In genomic region chr5:30667215-30667614, GRCm38 (mm10) we compare ENCODE assay signal across 8 mouse cellular contexts. TPM values are rescaled to one million over a fixed set of nuclear protein-coding genes. Genes with fewer than 3 reads are reported as not detected.
A peak's percentile ranks its signal among the peaks of the same experiment; 100 is the strongest.
DNase-seq lines count a peak whose midpoint lies in the region; ATAC-seq and TF ChIP-seq lines count a peak whose summit lies in the region.

No protein-coding gene starts in this region.

- no peak for ATAC-seq in neural tube, embryonic 11.5 days (ENCODE audit: insufficient read depth, low FRiP score, low TSS enrichment)
- no peak for ATAC-seq in limb, embryonic 11.5 days (ENCODE audit: insufficient number of reproducible peaks, low FRiP score, low TSS enrichment, low read depth)

- H3K36me3 ChIP-seq in neural tube, embryonic 11.5 days (ENCODE audit: control insufficient read depth, insufficient read depth, low read length): peaks cover 5% of the 10 kb centered on the region
- H3K36me3 ChIP-seq in limb, embryonic 11.5 days (ENCODE audit: control insufficient read depth, insufficient read depth, low read length): peaks cover 12% of the 10 kb centered on the region; the same call in 1 of the 2 replicates
- no peaks in the 10 kb centered on the region; the same call in 1 of the 2 replicates for H3K36me3 ChIP-seq in splenic B cell, adult 2 months (ENCODE audit: control insufficient read depth, insufficient read depth, low read length, poor library complexity, severe bottlenecking)

- peak overlapping the region; percentile 87 for H3K9ac ChIP-seq in neural tube, embryonic 11.5 days (ENCODE audit: low read length)
- peak overlapping the region; percentile 92 for H3K9ac ChIP-seq in limb, embryonic 11.5 days (ENCODE audit: low read length)

- DNase-seq in cerebellum, adult 2 months: no peak
- no peak for DNase-seq in cerebellum, adult 9-10 months
- DNase-seq in neural tube, embryonic 11.5 days (ENCODE audit: low spot score): no peak
- no peak for DNase-seq in neural tube, embryonic 10.5 days (ENCODE audit: extremely low spot score, low spot score)
- no peak for DNase-seq in limb, embryonic 11.5 days (ENCODE audit: low spot score)
- peak; percentile 44 for DNase-seq in splenic B cell, adult 2 months (ENCODE audit: low read depth, low spot score)
- DNase-seq in frontal cortex, postnatal 14 days (ENCODE audit: low spot score in 2 of 2): no peak
- DNase-seq in left cerebral cortex, adult 11 months (ENCODE audit: low spot score): no peak

- H3K27me3 ChIP-seq in cerebellum, adult 2 months (ENCODE audit: control insufficient read depth, insufficient read depth, low read length): no peaks in the 10 kb centered on the region
- no peaks in the 10 kb centered on the region for H3K27me3 ChIP-seq in neural tube, embryonic 11.5 days (ENCODE audit: control insufficient read depth, insufficient read depth, low read length)
- no peaks in the 10 kb centered on the region for H3K27me3 ChIP-seq in limb, embryonic 11.5 days (ENCODE audit: control insufficient read depth, insufficient read depth, low read length)
- H3K27me3 ChIP-seq in splenic B cell, adult 2 months (ENCODE audit: control insufficient read depth, insufficient read depth, low read length, poor library complexity, severe bottlenecking): no peaks in the 10 kb centered on the region

- WGBS in cerebellum, adult 2 months: under 1% methylated on average over 13 of the region's 13 CpGs
- under 1% methylated on average over 13 of the region's 13 CpGs for WGBS in neural tube, embryonic 11.5 days
- WGBS in limb, embryonic 11.5 days: under 1% methylated on average over 13 of the region's 13 CpGs

- no peak overlapping the region for H3K27ac ChIP-seq in cerebellum, adult 2 months (ENCODE audit: insufficient read depth, low read length)
- H3K27ac ChIP-seq in neural tube, embryonic 11.5 days (ENCODE audit: low read depth, low read length): no peak overlapping the region; the same call in 1 of the 2 replicates
- peak overlapping the region; percentile 84 for H3K27ac ChIP-seq in limb, embryonic 11.5 days (replicated peaks; ENCODE audit: low read depth, low read length)

- H3K4me3 ChIP-seq in cerebellum, adult 2 months (replicated peaks; ENCODE audit: insufficient read depth, low read depth, low read length): peak overlapping the region; percentile 46
- peak overlapping the region; percentile 85 for H3K4me3 ChIP-seq in neural tube, embryonic 11.5 days (ENCODE audit: low read depth, low read length)
- peak overlapping the region; percentile 87 for H3K4me3 ChIP-seq in limb, embryonic 11.5 days (ENCODE audit: low read depth, low read length)

- no peak for TF ChIP-seq POLR2A in cerebellum, adult 2 months (IDR thresholded peaks at IDR 0.05; ENCODE audit: borderline replicate concordance, insufficient read depth, low read length)

- peak overlapping the region; percentile 62 for H3K4me2 ChIP-seq in neural tube, embryonic 11.5 days (ENCODE audit: low read depth)
- peak overlapping the region; percentile 63 for H3K4me2 ChIP-seq in limb, embryonic 11.5 days (ENCODE audit: low read depth, severe bottlenecking)

- H3K9me3 ChIP-seq in neural tube, embryonic 11.5 days (ENCODE audit: control insufficient read depth, low read length): no peaks in the 10 kb centered on the region
- H3K9me3 ChIP-seq in limb, embryonic 11.5 days (ENCODE audit: control insufficient read depth, low read length): no peaks in the 10 kb centered on the region

- no peak for TF ChIP-seq CTCF in cerebellum, adult 2 months (IDR thresholded peaks at IDR 0.05; ENCODE audit: borderline replicate concordance, insufficient read depth, low read depth, low read length)

- no peaks in the 10 kb centered on the region for H3K4me1 ChIP-seq in cerebellum, adult 2 months (ENCODE audit: control insufficient read depth, insufficient read depth, low read length)
- H3K4me1 ChIP-seq in neural tube, embryonic 11.5 days (ENCODE audit: control insufficient read depth, insufficient read depth, low read length): peaks cover 3% of the 10 kb centered on the region; the same call in 1 of the 2 replicates
- H3K4me1 ChIP-seq in limb, embryonic 11.5 days (ENCODE audit: control insufficient read depth, insufficient read depth, low read length): 0 out of 2 replicates have a peak, but pooled peaks cover 2% of the 10 kb centered on the region

RNA-seq across cellular contexts. Expression of gene Cenpa, which starts 0.6 kb away (rescaled TPM):
- polyA plus RNA-seq in cerebellum, adult 2 months (2012; rRNA removed): 2.3 TPM in 2 replicates
- polyA plus RNA-seq in neural tube, embryonic 11.5 days (2014; fragmentation: Nextera tagmentation; extraction: Ambion mirVana): 335 and 359 TPM in 2 replicates
- polyA plus RNA-seq in limb, embryonic 11.5 days (2014; fragmentation: Nextera tagmentation; extraction: Ambion mirVana): 498 and 533 TPM in 2 replicates

RNA-seq across cellular contexts. Expression of gene Slc35f6, which starts 19.5 kb away (rescaled TPM):
- 57.1 and 60.9 TPM in 2 replicates for polyA plus RNA-seq in cerebellum, adult 2 months (2012; rRNA removed)
- 27.3 and 28.7 TPM in 2 replicates for polyA plus RNA-seq in neural tube, embryonic 11.5 days (2014; fragmentation: Nextera tagmentation; extraction: Ambion mirVana)
- polyA plus RNA-seq in limb, embryonic 11.5 days (2014; fragmentation: Nextera tagmentation; extraction: Ambion mirVana): 20.2 and 21.6 TPM in 2 replicates

RNA-seq across cellular contexts. Expression of gene Dpysl5, which starts 44.1 kb away (rescaled TPM):
- polyA plus RNA-seq in cerebellum, adult 2 months (2012; rRNA removed): 24.2 and 26.5 TPM in 2 replicates
- polyA plus RNA-seq in neural tube, embryonic 11.5 days (2014; fragmentation: Nextera tagmentation; extraction: Ambion mirVana): 102 and 104 TPM in 2 replicates
- polyA plus RNA-seq in limb, embryonic 11.5 days (2014; fragmentation: Nextera tagmentation; extraction: Ambion mirVana): 3.9 and 5.4 TPM in 2 replicates

Comparison
In these comparisons a context has a peak if more than half of its experiments do, and no peak if none do; other contexts are left out.
1. RNA of gene Cenpa, which starts 0.6 kb away (polyA plus RNA-seq): 498 to 533 TPM in limb, embryonic 11.5 days and 335 to 359 TPM in neural tube, embryonic 11.5 days; 2.3 TPM in cerebellum, adult 2 months; every median in the first group is over 100 times any median in the second.
2. Peak in every context shown above with its lines, with median percentiles within 50 percentile points of each other: H3K4me3 ChIP-seq.